Mouse (Mus musculus) intestine, embryonic 14.5 days (tissue): ENCODE data around the gene Padi2. TPM values are rescaled to one million over a fixed set of nuclear protein-coding genes. Genes with fewer than 3 reads are reported as not detected.

Source experiments
- ATAC-seq: fragments of 200-750 bp; cut with Nextera tagmentation; replicated peaks from 2 replicates; pipeline ENCODE4 v1.8.0; 2017; ENCODE audit warnings: low read depth, moderate number of reproducible peaks, moderate TSS enrichment, moderate library complexity; ENCODE audit not compliant: low FRiP score, low TSS enrichment
- DNase-seq: peaks from one replicate; pipeline ENCODE4 v3.0.0-alpha.2; 2018; ENCODE audit warnings: low spot score
- H3K27ac ChIP-seq: fragments of 300-500 bp; sonication (generic); 2 replicates; pipeline ENCODE4 v1.5.1; 2014; ENCODE audit warnings: low read depth, mild to moderate bottlenecking, control low read depth
- H3K27me3 ChIP-seq: fragments of 300-500 bp; sonication (generic); replicated peaks from 2 replicates; pipeline ENCODE4 v1.6.1; 2014; ENCODE audit warnings: low read length, control low read depth; ENCODE audit not compliant: control insufficient read depth, insufficient read depth
- H3K36me3 ChIP-seq: fragments of 300-500 bp; sonication (generic); 2 replicates; pipeline ENCODE4 v1.6.1; 2014; ENCODE audit warnings: low read length, control low read depth; ENCODE audit not compliant: control insufficient read depth, insufficient read depth
- H3K4me1 ChIP-seq: fragments of 300-500 bp; sonication (generic); replicated peaks from 2 replicates; pipeline ENCODE4 v1.6.1; 2014; ENCODE audit warnings: low read length, control low read depth, mixed read lengths; ENCODE audit not compliant: control insufficient read depth, insufficient read depth
- H3K4me2 ChIP-seq: fragments of 300-500 bp; sonication (generic); 2 replicates; pipeline ENCODE4 v1.6.1; 2014; ENCODE audit warnings: low read length
- H3K4me3 ChIP-seq: fragments of 300-500 bp; sonication (generic); 2 replicates; pipeline ENCODE4 v1.5.1; 2014; ENCODE audit warnings: low read depth, low read length, control low read depth, mixed read lengths
- H3K9ac ChIP-seq: fragments of 300-500 bp; sonication (generic); 2 replicates; pipeline ENCODE4 v1.6.1; 2014; ENCODE audit warnings: mild to moderate bottlenecking, low read length
- H3K9me3 ChIP-seq: fragments of 300-500 bp; sonication (generic); 2 replicates; pipeline ENCODE4 v1.6.1; 2016; ENCODE audit warnings: low read length, control low read depth; ENCODE audit not compliant: control insufficient read depth
- WGBS: fragments of 180-500 bp; shearing (Covaris S2); extraction: QIAGEN DNeasy Blood & Tissue Kit; methylation state at CpG from one replicate; pipeline ENCODE4 v1.1.7; 2014; 5-methylcytosine and 5-hydroxymethylcytosine counted together
- polyA plus RNA-seq: library from polyadenylated mRNA; unstranded; fragments of >200 nt; fragmentation: Nextera tagmentation; extraction: Ambion mirVana; gene quantifications from 2 replicates; pipeline ENCODE4 v1.2.1, GENCODE M21; 2014

Padi2 gene
- polyA plus RNA-seq, 1 experiment from 2014 or later = 1.9 TPM

GRCm38 (mm10) chr4:140986024-140986710, 80.0 kb downstream of the Padi2 start:
- Histone ChIP-seq H3K4me3 (peak overlapping the region; percentile 83), H3K9ac (peak overlapping the region; percentile 76; the same call in 1 of the 2 replicates), H3K9me3 (no peaks in the 10 kb centered on the region), H3K4me2 (peak overlapping the region; percentile 85), H3K27ac (no peak overlapping the region), H3K4me1 (peaks cover 14% of the 10 kb centered on the region), H3K27me3 (no peaks in the 10 kb centered on the region), H3K36me3 (no peaks in the 10 kb centered on the region)
- WGBS = 29% methylated on average over 15 of the region's 15 CpGs
- DNase-seq (no peak), ATAC-seq (no peak)

DNA sequence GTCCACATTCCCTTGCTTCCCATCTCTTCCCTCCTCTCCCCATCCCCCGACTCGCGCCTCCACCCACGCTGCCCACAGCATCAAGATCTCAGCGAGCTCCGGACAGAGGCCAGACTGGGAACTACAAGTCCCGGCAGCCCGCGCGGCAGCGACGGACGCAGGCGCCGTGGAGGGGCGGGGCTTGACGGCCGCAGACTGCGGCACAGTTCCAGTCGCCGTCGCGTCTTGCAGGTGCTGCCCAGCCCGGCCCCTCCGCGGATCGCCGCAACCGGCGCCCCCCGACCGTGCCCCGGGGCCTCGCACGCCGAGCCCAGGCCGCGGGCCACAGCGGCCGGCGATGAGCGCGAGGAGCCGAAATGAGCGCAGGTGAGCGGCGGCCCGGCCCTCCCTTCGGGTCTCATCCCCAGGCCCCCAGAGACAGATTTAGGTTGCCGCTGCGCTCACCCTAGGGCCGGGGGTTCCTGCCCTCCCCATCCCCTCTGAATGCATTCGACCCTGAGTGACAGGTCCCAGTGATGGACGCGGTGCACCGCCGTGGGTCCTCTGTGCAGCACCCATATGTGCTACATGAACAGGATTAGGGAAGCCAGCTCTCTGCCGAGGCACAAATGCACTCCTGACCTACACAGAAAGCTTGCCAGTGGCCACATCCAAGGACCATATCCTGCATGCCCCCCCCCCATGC, 80.7 kb downstream of the Padi2 start, which contains the start of gene Atp13a2:
Gene Atp13a2 (plus strand): TSS at position 163 of the 685 bp plus-strand sequence.
- DNase-seq = peak; percentile 93
- Histone ChIP-seq H3K36me3 (no peaks in the 10 kb centered on the region), H3K4me3 (peak within 1 kb of the TSS; percentile 83), H3K9ac (peak within 1 kb of the TSS; percentile 76), H3K27me3 (no peaks in the 10 kb centered on the region), H3K9me3 (no peaks in the 10 kb centered on the region), H3K4me2 (peak within 1 kb of the TSS; percentile 85), H3K27ac (0 out of 2 replicates have a peak within 1 kb of the TSS, but pooled peaks have one; percentile 11), H3K4me1 (peaks cover 14% of the 10 kb centered on the region)
- under 1% methylated on average over 48 of the region's 58 CpGs for WGBS
- peak; percentile 87 for ATAC-seq

GRCm38 (mm10) chr4:140987476-140987875, 81.3 kb downstream of the Padi2 start:
- DNase-seq = no peak
- no peak for ATAC-seq
- peak overlapping the region; percentile 85 for H3K4me2 ChIP-seq
- H3K27ac ChIP-seq = no peak overlapping the region
- peaks cover 1% of the 10 kb centered on the region for H3K36me3 ChIP-seq
- WGBS = 26% methylated on average over 7 of the region's 7 CpGs
- no peaks in the 10 kb centered on the region for H3K27me3 ChIP-seq
- peak overlapping the region; percentile 76 for H3K9ac ChIP-seq
- no peaks in the 10 kb centered on the region for H3K9me3 ChIP-seq
- H3K4me1 ChIP-seq = peaks cover 14% of the 10 kb centered on the region
- peak overlapping the region; percentile 83 for H3K4me3 ChIP-seq

GRCm38 (mm10) chr4:140988706-140989290, 82.7 kb downstream of the Padi2 start:
- no peak overlapping the region for H3K27ac ChIP-seq
- no peak overlapping the region for H3K4me2 ChIP-seq
- no peak overlapping the region for H3K4me3 ChIP-seq
- no peaks in the 10 kb centered on the region for H3K27me3 ChIP-seq
- no peaks in the 10 kb centered on the region for H3K9me3 ChIP-seq
- DNase-seq (no peak), ATAC-seq (no peak)
- WGBS = 73% methylated on average over 7 of the region's 7 CpGs
- peaks cover 14% of the 10 kb centered on the region for H3K36me3 ChIP-seq
- peaks cover 10% of the 10 kb centered on the region for H3K4me1 ChIP-seq
- H3K9ac ChIP-seq = no peak overlapping the region

GRCm38 (mm10) chr4:140989447-140989846, 83.3 kb downstream of the Padi2 start:
- H3K4me2 ChIP-seq = no peak overlapping the region
- H3K4me1 ChIP-seq = peaks cover 9% of the 10 kb centered on the region
- 91% methylated on average over 14 of the region's 14 CpGs for WGBS
- H3K4me3 ChIP-seq = no peak overlapping the region
- no peak overlapping the region for H3K27ac ChIP-seq
- peaks cover 19% of the 10 kb centered on the region for H3K36me3 ChIP-seq
- H3K27me3 ChIP-seq = no peaks in the 10 kb centered on the region
- no peak for ATAC-seq
- no peak for DNase-seq
- no peaks in the 10 kb centered on the region for H3K9me3 ChIP-seq
- H3K9ac ChIP-seq = no peak overlapping the region

DNA sequence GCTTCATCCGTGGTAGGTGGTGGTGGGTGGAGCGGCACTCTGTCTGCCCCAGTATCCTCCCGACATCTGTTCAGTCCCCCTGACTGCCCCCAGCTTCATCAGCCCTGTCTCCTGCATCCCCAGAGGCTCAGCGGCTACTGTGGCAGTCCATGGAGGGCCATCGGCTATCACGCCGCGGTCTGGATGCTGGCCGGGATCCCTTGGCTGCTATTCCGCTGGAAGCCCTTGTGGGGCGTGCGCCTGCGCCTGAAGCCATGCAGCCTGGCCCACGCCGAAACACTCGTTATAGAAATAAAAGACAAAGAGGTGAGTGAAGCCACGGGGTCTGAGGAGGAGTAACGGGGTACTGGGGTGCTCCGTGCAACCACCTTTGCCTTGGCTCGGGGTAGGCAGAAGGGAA, 86.1 kb downstream of the Padi2 start:
- ATAC-seq = no peak
- peaks cover 9% of the 10 kb centered on the region for H3K4me1 ChIP-seq
- H3K36me3 ChIP-seq = peaks cover 41% of the 10 kb centered on the region
- no peaks in the 10 kb centered on the region for H3K27me3 ChIP-seq
- H3K9me3 ChIP-seq = no peaks in the 10 kb centered on the region
- H3K27ac ChIP-seq = no peak overlapping the region
- DNase-seq = no peak
- WGBS = 89% methylated on average over 20 of the region's 20 CpGs
- no peak overlapping the region for H3K4me2 ChIP-seq
- H3K9ac ChIP-seq = no peak overlapping the region
- H3K4me3 ChIP-seq = no peak overlapping the region

- no peak overlapping the region for H3K27ac ChIP-seq
- no peak overlapping the region for H3K9ac ChIP-seq
- 82% methylated on average over 8 of the region's 8 CpGs for WGBS
- no peak for ATAC-seq
- no peak overlapping the region for H3K4me3 ChIP-seq
- DNase-seq = no peak
- no peaks in the 10 kb centered on the region for H3K4me1 ChIP-seq
- H3K36me3 ChIP-seq = peaks cover 50% of the 10 kb centered on the region
- no peaks in the 10 kb centered on the region for H3K9me3 ChIP-seq
- H3K4me2 ChIP-seq = no peak overlapping the region
- no peaks in the 10 kb centered on the region for H3K27me3 ChIP-seq
Observed at GRCm38 (mm10) chr4:140993846-140994245, 87.7 kb downstream of the Padi2 start.

- 91% methylated on average over 8 of the region's 8 CpGs for WGBS
- ATAC-seq (no peak), DNase-seq (no peak)
- H3K27me3 ChIP-seq = no peaks in the 10 kb centered on the region
- no peak overlapping the region for H3K4me2 ChIP-seq
- H3K9me3 ChIP-seq = no peaks in the 10 kb centered on the region
- H3K4me3 ChIP-seq = no peak overlapping the region
- H3K27ac ChIP-seq = no peak overlapping the region
- peaks cover 67% of the 10 kb centered on the region for H3K36me3 ChIP-seq
- H3K4me1 ChIP-seq = no peaks in the 10 kb centered on the region
- no peak overlapping the region for H3K9ac ChIP-seq
Observed at GRCm38 (mm10) chr4:140995811-140996210, 89.7 kb downstream of the Padi2 start.
